Mouse (Mus musculus) myocyte (in vitro differentiated cells): ENCODE data around the gene Padi2. TPM values are rescaled to one million over a fixed set of nuclear protein-coding genes. Genes with fewer than 3 reads are reported as not detected.

Experiments
- H3K27me3 ChIP-seq: one replicate; pipeline ENCODE4 v1.6.1; 2011; ENCODE audit not compliant: control insufficient read depth, insufficient read depth, insufficient read length
- H3K36me3 ChIP-seq: one replicate; pipeline ENCODE4 v1.6.1; 2011; ENCODE audit not compliant: control insufficient read depth, insufficient read depth
- H3K4me2 ChIP-seq: one replicate; pipeline ENCODE4 v1.6.1; 2011; ENCODE audit warnings: low read depth, control low read depth
- H3K4me3 ChIP-seq: one replicate; pipeline ENCODE4 v1.5.1; 2011; ENCODE audit warnings: mild to moderate bottlenecking, control low read depth, moderate library complexity
- H3K79me2 ChIP-seq: one replicate; pipeline ENCODE4 v1.6.1; 2011; ENCODE audit not compliant: control insufficient read depth, insufficient read depth
- H3ac ChIP-seq: one replicate; pipeline ENCODE4 v1.6.1; 2011; ENCODE audit not compliant: control insufficient read depth, insufficient read length
- CEBPB ChIP-seq: IDR thresholded peaks from 2 replicates; pipeline ENCODE4 v1.6.1; 2011; ENCODE audit warnings: mild to moderate bottlenecking, moderate library complexity; ENCODE audit not compliant: poor library complexity, insufficient read depth, severe bottlenecking
- E2F4 ChIP-seq: IDR thresholded peaks from one replicate; pipeline ENCODE4 v1.6.1; 2011; ENCODE audit warnings: mild to moderate bottlenecking, control low read depth, moderate library complexity; ENCODE audit not compliant: insufficient read depth
- MAX ChIP-seq: IDR thresholded peaks from one replicate; pipeline ENCODE4 v1.6.1; 2011; ENCODE audit warnings: low read depth, mild to moderate bottlenecking, control low read depth
- MYOD1 ChIP-seq, 3 experiments: IDR thresholded peaks; one replicate each; pipeline ENCODE4 v1.6.1; 2011; ENCODE audit warnings: control low read depth in 2 of 3, low read depth in 2 of 3, mild to moderate bottlenecking in 2 of 3, moderate library complexity in 1 of 3; ENCODE audit not compliant: insufficient read length in 2 of 3, control insufficient read depth in 1 of 3
- MYOG ChIP-seq, 3 experiments: IDR thresholded peaks; one replicate each; pipeline ENCODE4 v1.6.1; 2011; ENCODE audit warnings: control low read depth in 2 of 3, low read depth in 2 of 3, mild to moderate bottlenecking in 2 of 3; ENCODE audit not compliant: insufficient read length in 2 of 3, control insufficient read depth in 1 of 3, insufficient read depth in 1 of 3
- POLR2A ChIP-seq: IDR thresholded peaks from one replicate; pipeline ENCODE4 v1.6.1; 2011; ENCODE audit warnings: low read depth, mild to moderate bottlenecking, control low read depth, moderate library complexity; ENCODE audit not compliant: insufficient read length
- POLR2AphosphoS2 ChIP-seq: IDR thresholded peaks from one replicate; pipeline ENCODE4 v1.6.1; 2011; ENCODE audit warnings: low read depth, control low read depth; ENCODE audit not compliant: insufficient read length
- REST ChIP-seq: IDR thresholded peaks from one replicate; pipeline ENCODE4 v1.6.1; 2011; ENCODE audit warnings: mild to moderate bottlenecking, control low read depth, moderate library complexity; ENCODE audit not compliant: insufficient read depth, insufficient read length
- SRF ChIP-seq: IDR thresholded peaks from one replicate; pipeline ENCODE4 v1.6.1; 2011; ENCODE audit warnings: low read depth; ENCODE audit not compliant: control insufficient read depth, insufficient read length
- TCF12 ChIP-seq: IDR thresholded peaks from one replicate; pipeline ENCODE4 v1.6.1; 2011; ENCODE audit warnings: mild to moderate bottlenecking, control low read depth; ENCODE audit not compliant: poor library complexity, insufficient read depth, severe bottlenecking
- TCF3 ChIP-seq: IDR thresholded peaks from one replicate; pipeline ENCODE4 v1.6.1; 2011; ENCODE audit warnings: low read depth, control low read depth; ENCODE audit not compliant: insufficient read length
- USF1 ChIP-seq: IDR thresholded peaks from one replicate; pipeline ENCODE4 v1.6.1; 2011; ENCODE audit warnings: low read depth, mild to moderate bottlenecking, control low read depth, moderate library complexity
- polyA plus RNA-seq: library from polyadenylated mRNA; unstranded; fragments of >200 nt; fragmentation: generic; extraction: Trizol; gene quantifications from one replicate; pipeline ENCODE4 v1.2.1, GENCODE M21; 2012; ENCODE audit warnings: missing spikeins

The Padi2 gene
- polyA plus RNA-seq, 1 experiment, result 20.7 TPM

DNA sequence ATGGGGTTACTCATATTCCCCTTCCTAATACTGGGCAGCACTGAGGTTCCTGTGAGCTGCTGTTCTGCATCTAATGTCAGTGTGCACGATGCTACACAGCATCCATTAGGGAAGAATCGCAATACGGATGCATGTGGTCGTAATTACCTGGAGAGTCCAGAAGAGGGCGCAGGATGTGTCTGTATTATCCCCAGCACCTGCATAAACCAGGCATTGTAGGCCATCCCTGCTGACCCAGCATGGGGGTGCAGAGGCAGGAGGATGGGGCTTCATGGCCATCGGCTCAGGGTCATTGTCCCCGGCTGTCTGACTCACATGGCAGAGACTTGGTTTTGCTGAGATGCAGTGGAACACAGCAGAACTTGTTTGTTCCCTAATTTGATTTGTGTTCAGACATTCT, 58.5 kb downstream of the Padi2 start:
- Histone ChIP-seq H3K79me2 (peaks cover 46% of the 10 kb centered on the region), H3K4me2 (no peak overlapping the region), H3K27me3 (no peaks in the 10 kb centered on the region), H3ac (no peak overlapping the region), H3K4me3 (no peak overlapping the region), H3K36me3 (peaks cover 21% of the 10 kb centered on the region)
- TF ChIP-seq POLR2AphosphoS2 (peak; percentile 55), SRF (no peak), MAX (no peak), MYOG (IDR thresholded peaks at IDR 0.05; ENCODE audit: control insufficient read depth in 1 of 3, insufficient read depth in 1 of 3, insufficient read length in 2 of 3, low read depth in 2 of 3) (no peak)

DNA sequence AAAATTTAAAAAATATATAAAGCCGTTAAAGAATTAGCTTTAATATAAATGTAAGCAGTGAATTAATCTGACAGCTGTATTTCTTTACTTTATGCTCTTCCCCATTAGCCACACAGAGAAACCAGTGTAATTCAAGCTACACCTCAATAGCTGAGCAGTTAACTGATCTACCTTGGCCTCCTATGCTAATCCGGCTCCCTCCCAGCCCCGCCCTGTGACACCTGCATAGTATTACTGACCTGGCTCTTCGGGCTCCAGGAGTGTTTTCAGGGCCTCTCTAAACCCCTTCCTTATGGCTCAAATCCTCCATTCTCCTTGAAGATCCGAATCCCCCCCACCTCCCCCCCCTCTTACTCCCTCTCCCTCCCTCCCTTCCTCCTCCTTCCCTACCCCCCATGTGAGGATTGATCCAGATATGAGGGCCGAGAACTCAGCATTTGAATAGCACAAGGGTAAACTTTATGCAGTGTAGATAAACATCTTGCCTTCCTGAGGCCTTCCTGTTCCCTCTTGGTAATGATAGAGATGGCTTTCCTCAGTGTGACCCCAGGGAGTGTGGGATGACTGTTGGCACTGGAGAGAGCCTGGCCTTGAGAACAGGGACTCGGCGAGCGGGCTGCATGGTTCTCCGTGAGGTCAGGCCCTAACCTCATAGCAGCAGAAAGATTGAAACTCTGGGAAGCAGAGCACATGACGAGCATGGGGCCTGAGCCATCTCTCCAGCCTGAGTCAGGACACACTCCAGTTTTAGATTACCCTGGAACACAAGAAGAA, 61.4 kb downstream of the Padi2 start:
- Histone ChIP-seq H3K4me3 (no peak overlapping the region), H3ac (no peak overlapping the region), H3K4me2 (no peak overlapping the region), H3K27me3 (no peaks in the 10 kb centered on the region), H3K79me2 (peaks cover 34% of the 10 kb centered on the region), H3K36me3 (peaks cover 21% of the 10 kb centered on the region)
- TF ChIP-seq REST, result no peak
- no peak for TF ChIP-seq MYOG (IDR thresholded peaks at IDR 0.05; ENCODE audit: control insufficient read depth in 1 of 3, insufficient read depth in 1 of 3, insufficient read length in 2 of 3, low read depth in 2 of 3)
- no peak for TF ChIP-seq E2F4
- TF ChIP-seq MAX, result no peak
- no peak for TF ChIP-seq TCF3
- no peak for TF ChIP-seq POLR2A
- no peak for TF ChIP-seq USF1
- TF ChIP-seq SRF, result no peak
- no peak for TF ChIP-seq TCF12
- no peak for TF ChIP-seq CEBPB
- TF ChIP-seq MYOD1 (IDR thresholded peaks at IDR 0.05; ENCODE audit: control insufficient read depth in 1 of 3, insufficient read length in 2 of 3, low read depth in 2 of 3), result no peak
- TF ChIP-seq POLR2AphosphoS2, result no peak

DNA sequence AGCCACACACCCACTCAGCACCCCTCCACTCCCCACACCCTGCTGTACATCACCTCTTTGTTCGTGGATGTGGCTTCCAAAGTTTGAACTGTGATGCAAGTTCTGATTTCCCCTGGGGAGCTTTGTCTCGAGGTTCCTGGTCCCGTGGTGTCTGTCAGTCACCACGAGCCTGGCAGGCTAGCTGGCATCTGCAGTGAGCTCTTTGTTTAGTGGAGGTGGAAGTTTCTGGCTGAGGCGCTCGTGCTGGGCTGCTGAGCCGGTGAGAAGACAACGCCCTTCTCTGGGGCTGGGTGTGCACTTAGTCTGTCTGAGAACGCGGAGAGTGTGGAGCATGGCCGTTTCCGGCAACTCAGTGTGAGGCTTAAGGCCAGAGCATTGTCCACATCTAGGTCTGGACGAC, 65.5 kb downstream of the Padi2 start:
- H3K4me2 ChIP-seq, result no peak overlapping the region
- no peaks in the 10 kb centered on the region for H3K27me3 ChIP-seq
- H3ac ChIP-seq, result no peak overlapping the region
- no peak overlapping the region for H3K4me3 ChIP-seq
- peaks cover 30% of the 10 kb centered on the region for H3K36me3 ChIP-seq
- TF ChIP-seq USF1 (no peak), CEBPB (no peak), REST (no peak), SRF (no peak), TCF3 (no peak), MAX (no peak), E2F4 (no peak), POLR2AphosphoS2 (no peak), POLR2A (no peak), MYOD1 (IDR thresholded peaks at IDR 0.05; ENCODE audit: control insufficient read depth in 1 of 3, insufficient read length in 2 of 3, low read depth in 2 of 3) (no peak), MYOG (IDR thresholded peaks at IDR 0.05; ENCODE audit: control insufficient read depth in 1 of 3, insufficient read depth in 1 of 3, insufficient read length in 2 of 3, low read depth in 2 of 3) (no peak), TCF12 (no peak)
- H3K79me2 ChIP-seq, result no peaks in the 10 kb centered on the region

DNA sequence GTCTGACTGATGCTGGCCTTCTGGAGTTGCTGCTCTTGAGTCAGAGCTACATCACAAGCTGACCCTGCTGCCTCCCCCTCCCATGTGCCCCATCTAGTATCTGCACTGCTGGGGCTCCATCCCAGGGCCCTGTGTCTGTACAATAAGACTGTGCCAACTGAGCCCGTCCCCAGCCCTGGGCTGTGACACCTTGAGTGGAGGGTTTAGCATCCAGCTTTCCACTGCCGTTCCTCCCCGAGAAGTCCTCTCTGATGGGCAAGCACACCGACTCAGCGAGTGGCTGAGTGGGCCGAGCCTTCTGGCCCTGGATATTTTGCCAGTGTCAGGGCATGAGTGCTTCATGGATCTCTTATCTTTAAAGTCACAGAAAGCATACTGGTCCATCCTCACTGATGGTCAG, 68.3 kb downstream of the Padi2 start:
- Histone ChIP-seq H3K4me3 (no peak overlapping the region), H3K4me2 (no peak overlapping the region), H3ac (no peak overlapping the region), H3K79me2 (no peaks in the 10 kb centered on the region), H3K36me3 (peaks cover 19% of the 10 kb centered on the region), H3K27me3 (no peaks in the 10 kb centered on the region)
- TF ChIP-seq POLR2AphosphoS2 (peak; percentile 1), REST (no peak)

DNA sequence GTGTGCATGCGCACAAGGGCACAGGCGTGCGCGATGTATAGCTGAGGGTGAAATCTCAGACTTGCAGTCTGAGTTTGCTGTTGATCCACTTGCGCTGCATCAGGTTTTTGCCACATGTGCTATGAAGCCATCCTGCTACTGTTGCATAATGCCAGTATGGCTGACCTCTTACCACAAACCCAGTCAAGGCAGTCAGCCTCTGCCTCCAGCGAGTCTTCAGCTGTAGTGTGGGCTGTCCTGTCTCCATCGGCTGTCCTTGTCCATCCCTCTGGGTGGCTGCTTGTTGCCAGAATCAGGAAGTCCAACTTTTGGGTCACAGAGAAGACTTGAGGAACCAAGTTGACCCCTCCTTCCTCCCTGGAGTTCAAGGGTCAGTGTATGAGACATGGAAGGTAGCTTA, 69.2 kb downstream of the Padi2 start:
- H3K4me3 ChIP-seq, result no peak overlapping the region
- H3K27me3 ChIP-seq, result no peaks in the 10 kb centered on the region
- H3K36me3 ChIP-seq, result peaks cover 19% of the 10 kb centered on the region
- TF ChIP-seq MYOG (IDR thresholded peaks at IDR 0.05; ENCODE audit: control insufficient read depth in 1 of 3, insufficient read depth in 1 of 3, insufficient read length in 2 of 3, low read depth in 2 of 3) (no peak), MAX (no peak), E2F4 (no peak), TCF3 (no peak), TCF12 (no peak), POLR2AphosphoS2 (no peak), POLR2A (no peak), CEBPB (no peak), MYOD1 (IDR thresholded peaks at IDR 0.05; ENCODE audit: control insufficient read depth in 1 of 3, insufficient read length in 2 of 3, low read depth in 2 of 3) (no peak), SRF (no peak), USF1 (no peak), REST (no peak)
- H3K4me2 ChIP-seq, result no peak overlapping the region
- H3ac ChIP-seq, result no peak overlapping the region
- H3K79me2 ChIP-seq, result no peaks in the 10 kb centered on the region
